Mouse (Mus musculus) heart, postnatal 0 days (tissue): ENCODE measurements at regions not wholly inside any gene's neighbourhood (a gene's known extent, or its start where the extent isn't known, plus 50 kb on each side); places are given as distances from the start of the nearest gene placed in this dataset.
A peak's percentile ranks its signal among the peaks of the same experiment; 100 is the strongest.

ENCODE experiments used
- ATAC-seq: fragments of 200-750 bp; cut with Nextera tagmentation; 2 replicates; pipeline ENCODE4 v1.8.0; 2017; ENCODE audit warnings: low read depth, moderate number of reproducible peaks, moderate library complexity; ENCODE audit not compliant: insufficient read depth
- DNase-seq: peaks from one replicate; pipeline ENCODE4 v3.0.0-alpha.2; 2016; ENCODE audit warnings: low spot score
- H3K27ac ChIP-seq: fragments of 300-500 bp; sonication (generic); 2 replicates; pipeline ENCODE4 v1.5.1; 2014; ENCODE audit warnings: low read depth, mild to moderate bottlenecking
- H3K27me3 ChIP-seq: fragments of 300-500 bp; sonication (generic); 2 replicates; pipeline ENCODE4 v1.6.1; 2014; ENCODE audit warnings: low read length, mixed read lengths; ENCODE audit not compliant: control insufficient read depth, insufficient read depth
- H3K36me3 ChIP-seq: fragments of 300-500 bp; sonication (generic); replicated peaks from 2 replicates; pipeline ENCODE4 v1.6.1; 2014; ENCODE audit warnings: low read length, mixed read lengths; ENCODE audit not compliant: control insufficient read depth, insufficient read depth
- H3K4me1 ChIP-seq: fragments of 300-500 bp; sonication (generic); 2 replicates; pipeline ENCODE4 v1.6.1; 2014; ENCODE audit warnings: antibody characterized with exemption; ENCODE audit not compliant: control insufficient read depth, insufficient read depth
- H3K4me2 ChIP-seq: fragments of 300-500 bp; sonication (generic); 2 replicates; pipeline ENCODE4 v1.6.1; 2014; ENCODE audit warnings: low read depth, mild to moderate bottlenecking, low read length, moderate library complexity
- H3K4me3 ChIP-seq: fragments of 300-500 bp; sonication (generic); 2 replicates; pipeline ENCODE4 v1.5.1; 2014; ENCODE audit warnings: low read depth, low read length
- H3K9ac ChIP-seq: fragments of 300-500 bp; sonication (generic); replicated peaks from 2 replicates; pipeline ENCODE4 v1.6.1; 2014; ENCODE audit warnings: low read depth, low read length, mixed read lengths
- H3K9me3 ChIP-seq: fragments of 300-500 bp; sonication (generic); replicated peaks from 2 replicates; pipeline ENCODE4 v1.6.1; 2016; ENCODE audit warnings: low read length; ENCODE audit not compliant: control insufficient read depth
- CTCF ChIP-seq: IDR thresholded peaks from 2 replicates; pipeline ENCODE4 v1.5.1; 2016; ENCODE audit warnings: antibody characterized with exemption, control low read depth, low read depth
- EP300 ChIP-seq: IDR thresholded peaks from 2 replicates; pipeline ENCODE4 v1.6.1; 2016; ENCODE audit warnings: antibody characterized with exemption, low read depth
- WGBS: fragments of 180-500 bp; shearing (Covaris S2); extraction: QIAGEN DNeasy Blood & Tissue Kit; methylation state at CpG from one replicate; pipeline ENCODE4 v1.1.7; 2014; 5-methylcytosine and 5-hydroxymethylcytosine counted together

- H3K4me1 ChIP-seq, result no peaks in the 10 kb centered on the region
- no peaks in the 10 kb centered on the region for H3K36me3 ChIP-seq
- no peak for TF ChIP-seq EP300
- TF ChIP-seq CTCF, result no peak
- no peaks in the 10 kb centered on the region for H3K9me3 ChIP-seq
- ATAC-seq (peak; percentile 36; the same call in 1 of the 2 replicates), DNase-seq (no peak)
- no peaks in the 10 kb centered on the region for H3K27me3 ChIP-seq
- 48% methylated on average over 2 of the region's 2 CpGs for WGBS
- H3K9ac ChIP-seq, result no peak overlapping the region
- H3K27ac ChIP-seq, result no peak overlapping the region
- H3K4me3 ChIP-seq, result no peak overlapping the region
- H3K4me2 ChIP-seq, result no peak overlapping the region
These were observed 203.2 kb downstream of the Barx2 start for GRCm38 (mm10) chr9:31710022-31710421.

- no peak overlapping the region for H3K4me3 ChIP-seq
- H3K27me3 ChIP-seq, result no peaks in the 10 kb centered on the region
- H3K36me3 ChIP-seq, result no peaks in the 10 kb centered on the region
- DNase-seq (no peak), ATAC-seq (no peak)
- H3K27ac ChIP-seq, result no peak overlapping the region
- no peak overlapping the region for H3K9ac ChIP-seq
- H3K9me3 ChIP-seq, result no peaks in the 10 kb centered on the region
- TF ChIP-seq CTCF, result no peak
- no peak for TF ChIP-seq EP300
- 37% methylated on average over 6 of the region's 7 CpGs for WGBS
- H3K4me1 ChIP-seq, result no peaks in the 10 kb centered on the region
- H3K4me2 ChIP-seq, result no peak overlapping the region
These were observed 206.6 kb downstream of the Barx2 start for GRCm38 (mm10) chr9:31706688-31707087.

- no peak for TF ChIP-seq CTCF
- no peak for TF ChIP-seq EP300
- peaks cover 8% of the 10 kb centered on the region; the same call in 1 of the 2 replicates for H3K27me3 ChIP-seq
- no peak overlapping the region for H3K27ac ChIP-seq
- WGBS, result 72% methylated on average over 7 of the region's 7 CpGs
- H3K4me1 ChIP-seq, result peaks cover 5% of the 10 kb centered on the region
- H3K4me3 ChIP-seq, result no peak overlapping the region
- DNase-seq (no peak), ATAC-seq (no peak)
- H3K9ac ChIP-seq, result no peak overlapping the region
- H3K4me2 ChIP-seq, result no peak overlapping the region
- no peaks in the 10 kb centered on the region for H3K9me3 ChIP-seq
- H3K36me3 ChIP-seq, result no peaks in the 10 kb centered on the region
These were observed 222.3 kb downstream of the Barx2 start for GRCm38 (mm10) chr9:31690921-31691475.

- Histone ChIP-seq H3K4me1 (peaks cover 5% of the 10 kb centered on the region), H3K27me3 (peaks cover 12% of the 10 kb centered on the region; the same call in 1 of the 2 replicates), H3K4me2 (peak overlapping the region; percentile 56), H3K36me3 (no peaks in the 10 kb centered on the region), H3K9ac (no peak overlapping the region), H3K9me3 (no peaks in the 10 kb centered on the region), H3K4me3 (peak overlapping the region; percentile 27), H3K27ac (no peak overlapping the region)
- DNase-seq (no peak), ATAC-seq (no peak)
- TF ChIP-seq EP300 (no peak), CTCF (no peak)
- 3% methylated on average over 3 of the region's 3 CpGs for WGBS
These were observed 224.1 kb upstream of the Tmem45b start for GRCm38 (mm10) chr9:31688398-31688705.

GRCm38 (mm10) chr9:31687686-31688397 lies 223.6 kb upstream of the Tmem45b start:
- peak overlapping the region; percentile 27 for H3K4me3 ChIP-seq
- 0 out of 2 replicates have a peak, but pooled peaks have one; percentile 36 for ATAC-seq
- H3K36me3 ChIP-seq, result no peaks in the 10 kb centered on the region
- peak overlapping the region; percentile 56 for H3K4me2 ChIP-seq
- 29% methylated on average over 17 of the region's 17 CpGs for WGBS
- peaks cover 15% of the 10 kb centered on the region; the same call in 1 of the 2 replicates for H3K27me3 ChIP-seq
- no peak overlapping the region for H3K9ac ChIP-seq
- no peaks in the 10 kb centered on the region for H3K9me3 ChIP-seq
- peak; percentile 32 for DNase-seq
- H3K4me1 ChIP-seq, result peaks cover 5% of the 10 kb centered on the region
- no peak for TF ChIP-seq EP300
- TF ChIP-seq CTCF, result no peak
- H3K27ac ChIP-seq, result no peak overlapping the region

GRCm38 (mm10) chr9:31686466-31686865 lies 222.2 kb upstream of the Tmem45b start:
- H3K9ac ChIP-seq, result no peak overlapping the region
- no peak overlapping the region for H3K4me3 ChIP-seq
- H3K36me3 ChIP-seq, result no peaks in the 10 kb centered on the region
- 87% methylated on average over 5 of the region's 5 CpGs for WGBS
- H3K4me2 ChIP-seq, result no peak overlapping the region
- DNase-seq (no peak), ATAC-seq (no peak)
- H3K27me3 ChIP-seq, result peaks cover 15% of the 10 kb centered on the region; the same call in 1 of the 2 replicates
- H3K27ac ChIP-seq, result no peak overlapping the region
- H3K9me3 ChIP-seq, result no peaks in the 10 kb centered on the region
- TF ChIP-seq EP300, result no peak
- TF ChIP-seq CTCF, result no peak
- peaks cover 5% of the 10 kb centered on the region for H3K4me1 ChIP-seq
